Mouse (Mus musculus) lung, postnatal 36 days (tissue): ENCODE measurements around the gene Tcl1b1.
"Not testable (repeated sequence)": the region's sequence is repeated elsewhere in the genome, so short reads cannot be mapped to it uniquely, and the experiment has no call there.

Experiments
- DNase-seq: peaks from one replicate; pipeline ENCODE4 v3.0.0; 2022; ENCODE audit warnings: mixed read lengths

Gene Tcl1b1

DNA sequence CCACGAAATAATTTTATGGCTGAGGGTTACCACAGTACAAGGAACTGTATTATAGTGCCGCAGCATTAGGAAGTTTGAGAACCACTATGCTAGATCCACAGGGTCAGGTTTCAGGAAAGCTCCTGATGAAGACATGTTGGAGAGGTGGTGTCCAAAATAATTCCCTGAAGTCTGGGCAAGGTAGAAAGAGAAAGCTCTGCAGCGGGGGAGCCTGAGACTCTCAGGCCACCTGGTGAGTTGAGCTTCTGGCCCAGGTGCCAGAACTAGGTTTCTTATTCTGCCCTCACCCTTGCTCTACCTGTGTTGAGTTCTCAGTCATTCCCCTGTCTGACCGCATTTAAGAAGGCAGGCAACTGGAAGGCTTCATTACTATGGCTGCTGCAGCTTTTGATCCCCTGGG, at the start of gene Tcl1b1:
Gene Tcl1b1 (plus strand): TSS at position 301 of the 400 bp plus-strand sequence.
- no peak for DNase-seq

DNA sequence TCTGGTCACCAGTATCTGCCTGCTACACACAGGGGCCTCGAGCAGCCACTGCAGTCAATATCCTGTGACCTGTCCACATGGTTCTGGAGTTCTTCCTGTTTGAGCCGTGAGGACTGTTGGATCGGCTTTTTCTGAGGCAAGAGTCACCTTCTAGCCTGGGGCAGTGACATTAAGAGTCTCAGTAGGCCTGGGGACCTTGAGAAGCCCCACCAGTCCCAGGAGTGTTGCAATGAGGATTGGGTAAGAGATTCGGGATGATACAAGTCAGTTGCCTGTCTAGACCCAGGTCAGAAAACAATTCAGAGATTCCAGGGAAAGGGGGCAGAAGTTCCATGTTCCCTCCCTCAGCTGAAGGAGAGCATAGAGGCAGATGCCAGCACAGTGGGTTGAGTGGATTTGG, 49.7 kb upstream of the Tcl1b1 start:
- DNase-seq, result no peak

DNA sequence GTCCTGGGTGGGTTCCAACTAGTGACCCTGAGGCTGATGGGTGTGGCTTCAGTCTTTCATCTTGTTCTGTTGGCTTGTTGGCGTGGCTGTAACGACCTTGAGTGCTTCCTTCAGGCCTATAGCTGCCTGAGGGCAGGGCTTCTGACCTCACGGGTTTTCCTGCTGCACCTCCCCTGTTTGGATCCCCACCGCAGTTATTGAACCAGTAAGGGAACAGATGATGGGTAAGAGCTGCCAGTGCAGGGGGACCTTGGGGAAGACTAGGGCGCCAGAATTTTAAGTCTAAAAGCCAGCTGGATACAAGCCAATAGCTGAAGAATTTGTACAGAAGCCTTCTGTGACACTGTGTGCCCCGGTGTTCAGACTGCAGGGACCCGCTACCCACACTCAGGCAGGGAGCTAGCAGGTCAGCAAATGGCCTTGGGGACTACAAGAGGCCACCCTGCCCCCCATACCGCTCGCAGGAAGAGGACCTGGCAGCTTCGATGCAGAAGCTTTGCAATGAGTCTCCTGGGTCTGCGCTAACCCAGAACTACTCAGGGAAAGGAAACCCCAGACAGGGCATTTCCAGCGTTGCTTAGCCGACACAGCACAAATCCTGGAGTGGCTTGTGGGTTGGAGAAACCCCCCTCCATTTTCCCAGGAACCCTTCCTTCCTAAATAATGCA, 47.0 kb upstream of the Tcl1b1 start:
- DNase-seq, result no peak

DNA sequence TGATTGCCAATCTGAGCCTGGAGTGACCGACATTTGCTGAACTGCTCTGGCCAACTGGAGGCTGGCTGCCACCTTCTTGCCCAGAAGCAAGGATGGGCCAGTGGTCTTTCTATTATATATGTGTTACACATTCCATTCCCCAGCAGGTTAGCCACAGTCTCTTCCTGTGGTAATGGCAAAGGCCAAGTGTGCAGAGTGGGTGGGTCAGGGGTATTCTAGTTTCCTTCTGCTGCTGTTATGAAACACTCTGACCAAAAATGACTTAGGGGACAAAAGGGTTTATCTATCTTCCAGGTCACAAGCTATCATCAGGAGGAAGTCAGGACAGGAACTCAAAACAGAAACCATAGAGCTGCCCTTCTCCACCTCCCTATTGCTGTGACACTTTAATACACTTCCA, 42.8 kb upstream of the Tcl1b1 start:
- no peak for DNase-seq

DNA sequence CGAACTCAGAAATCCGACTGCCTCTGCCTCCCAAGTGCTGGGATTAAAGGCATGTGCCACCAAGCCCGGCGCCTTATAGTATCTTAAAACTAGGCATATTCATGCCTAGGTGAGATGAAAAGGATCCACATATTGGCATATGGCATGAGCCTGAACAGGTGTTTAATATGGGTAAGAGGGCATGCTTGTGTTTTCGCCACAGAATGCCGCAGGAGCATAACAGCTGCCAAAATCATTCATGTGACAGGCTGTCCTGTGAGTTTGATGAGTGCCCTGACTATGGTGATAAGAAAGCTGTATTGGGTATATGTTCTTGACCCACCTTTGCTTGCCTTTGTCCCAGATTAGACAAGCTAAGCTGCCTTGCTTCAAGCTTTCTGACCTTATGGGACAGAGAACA, 34.1 kb upstream of the Tcl1b1 start:
- DNase-seq, result no peak

DNA sequence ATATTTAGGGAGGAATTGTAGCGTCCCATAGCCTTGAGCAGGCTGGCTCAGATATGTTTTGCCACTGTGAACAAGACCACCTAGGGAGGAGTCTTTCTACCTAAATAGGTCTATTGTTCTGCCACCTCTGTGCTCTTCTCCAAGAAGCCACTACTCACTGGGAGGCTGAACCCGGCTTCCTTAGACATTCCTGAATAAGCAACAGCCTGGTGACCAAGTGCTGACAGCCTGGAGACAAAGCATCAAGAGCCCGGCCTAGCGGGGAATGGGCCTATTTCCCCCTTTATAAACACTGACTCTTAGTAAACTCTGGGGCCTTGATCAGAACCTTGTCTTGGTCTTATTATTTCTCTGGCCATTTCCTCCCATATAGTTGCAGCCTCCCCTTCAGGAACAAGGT, 33.0 kb upstream of the Tcl1b1 start:
- no peak for DNase-seq

DNA sequence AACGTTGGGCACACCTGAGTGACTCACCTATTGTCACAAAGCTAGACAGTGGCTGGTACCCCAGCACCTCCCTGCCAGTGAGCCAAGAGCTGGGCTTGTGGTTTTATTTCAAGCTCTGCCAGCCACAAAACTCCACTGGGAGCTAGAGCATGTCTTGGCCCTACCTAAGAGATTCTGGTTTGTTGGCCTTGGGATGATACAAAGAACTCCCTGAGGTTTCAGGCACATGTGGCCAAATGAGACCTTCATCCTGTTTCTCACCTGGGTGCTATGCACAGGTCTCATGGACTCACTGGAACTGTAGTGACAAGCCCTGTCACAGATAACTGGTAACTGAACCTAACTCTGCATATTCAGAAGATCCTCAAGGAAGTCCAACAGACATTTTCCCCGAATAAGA, 31.9 kb upstream of the Tcl1b1 start:
- DNase-seq, result no peak

DNA sequence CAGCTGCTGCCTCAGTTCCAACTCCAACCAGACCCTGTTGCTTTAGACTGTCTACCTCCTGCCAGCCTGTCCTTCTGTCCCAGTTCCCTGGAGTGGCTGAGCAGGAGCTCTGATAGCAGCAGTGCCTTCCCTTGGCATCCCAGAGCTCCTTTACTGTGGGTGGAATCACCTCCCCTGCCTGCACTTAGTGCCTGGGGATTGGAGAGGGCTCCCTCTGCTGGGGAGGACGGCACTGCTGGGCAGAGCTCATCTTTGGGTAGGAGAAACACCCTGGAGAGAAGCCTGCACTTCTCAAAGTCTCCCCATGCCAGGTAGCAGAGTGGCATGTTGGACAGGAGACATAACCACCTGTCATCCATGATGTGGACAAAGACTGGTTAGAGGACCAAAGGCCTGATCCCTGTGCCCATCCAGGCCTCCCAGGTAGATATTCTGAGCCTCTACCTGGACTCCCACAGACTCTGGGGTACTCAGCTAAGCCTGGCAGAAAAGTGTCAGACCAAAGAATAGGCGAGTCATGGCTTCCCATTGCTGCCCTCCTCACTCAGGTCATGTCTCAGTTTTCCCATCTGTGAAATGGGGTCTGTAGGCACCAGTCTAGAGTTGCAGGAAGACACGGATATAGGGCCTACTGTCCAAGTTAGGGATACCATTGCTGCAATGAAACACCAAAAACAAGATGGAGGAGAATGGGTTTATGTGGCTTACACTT, 29.8 kb upstream of the Tcl1b1 start:
- DNase-seq, result not testable (repeated sequence)

DNA sequence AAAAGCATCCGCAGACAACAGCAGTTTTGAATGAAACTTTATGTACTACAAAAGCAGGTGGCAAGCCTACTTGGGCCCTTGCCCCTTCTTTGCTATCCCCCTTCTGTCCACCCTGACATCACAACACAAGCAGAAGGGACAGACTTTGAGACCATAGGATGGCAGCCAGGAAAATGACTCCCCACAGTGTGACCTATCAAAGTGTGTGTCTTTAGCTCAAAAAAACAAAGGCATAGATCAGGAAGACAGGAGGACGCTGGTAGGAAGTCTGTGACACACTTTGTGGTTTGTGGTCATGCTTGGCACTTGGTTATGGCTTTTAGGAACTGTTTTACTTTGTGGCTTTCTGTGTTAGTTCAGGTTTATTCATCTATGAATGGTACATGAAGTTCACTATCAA, 25.3 kb upstream of the Tcl1b1 start:
- DNase-seq, result not testable (repeated sequence)

DNA sequence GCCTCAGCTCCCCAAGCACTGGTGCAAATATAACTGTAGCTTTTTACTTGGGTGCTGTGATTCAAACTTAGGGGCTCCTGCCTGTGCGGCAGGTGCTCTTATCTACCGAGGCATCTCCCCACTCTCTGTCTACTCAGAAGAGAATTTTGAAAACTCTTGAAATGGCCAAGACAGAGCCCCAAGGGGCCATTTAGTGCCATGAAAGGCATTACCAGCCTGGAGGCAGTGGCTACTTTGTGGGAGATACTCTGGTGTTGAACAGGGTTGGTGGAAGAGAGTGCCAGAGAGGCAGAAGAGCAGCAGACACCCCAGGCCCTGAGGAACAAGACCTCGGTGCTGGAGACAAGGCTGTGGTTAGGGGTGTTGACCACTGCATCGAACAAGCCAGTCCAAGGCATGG, 24.7 kb upstream of the Tcl1b1 start:
- not testable (repeated sequence) for DNase-seq

DNA sequence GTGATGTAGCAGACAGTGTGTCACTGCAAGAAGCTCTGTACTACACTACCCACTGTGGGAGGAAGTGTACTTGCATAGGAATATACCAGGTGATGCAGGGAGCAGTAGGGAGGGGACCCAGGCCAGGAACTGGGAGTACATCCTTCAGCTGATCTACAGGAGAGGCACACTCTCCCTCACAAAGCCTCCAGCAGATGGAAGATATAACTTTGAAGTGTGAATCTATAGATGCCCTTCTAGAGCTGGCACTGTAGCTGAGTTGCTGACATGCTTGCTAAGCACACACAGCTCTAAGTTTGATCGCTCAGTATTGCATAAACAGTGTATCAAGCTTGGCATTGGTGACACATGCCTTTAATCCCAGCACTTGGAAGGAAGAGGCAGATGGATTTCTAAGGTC, 21.8 kb upstream of the Tcl1b1 start:
- not testable (repeated sequence) for DNase-seq

DNA sequence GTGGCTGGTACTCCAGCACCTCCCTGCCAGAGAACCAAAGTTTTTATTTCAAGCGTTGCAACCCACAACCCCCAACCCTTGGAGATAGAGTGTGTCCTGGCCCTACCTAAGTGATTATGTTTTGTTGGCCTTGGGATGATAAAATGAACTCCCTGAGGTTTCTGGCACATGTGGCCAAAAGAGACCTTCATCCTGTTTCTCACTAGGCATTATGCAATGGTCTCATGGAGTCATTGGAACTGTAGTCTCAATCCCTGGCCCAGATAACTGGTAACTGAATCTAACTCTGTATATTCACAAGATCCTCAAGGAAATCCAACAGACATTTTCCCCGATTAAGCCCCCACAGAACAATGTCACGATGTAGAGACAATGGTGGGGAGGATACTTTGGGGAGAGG, 16.4 kb upstream of the Tcl1b1 start:
- no peak for DNase-seq

DNA sequence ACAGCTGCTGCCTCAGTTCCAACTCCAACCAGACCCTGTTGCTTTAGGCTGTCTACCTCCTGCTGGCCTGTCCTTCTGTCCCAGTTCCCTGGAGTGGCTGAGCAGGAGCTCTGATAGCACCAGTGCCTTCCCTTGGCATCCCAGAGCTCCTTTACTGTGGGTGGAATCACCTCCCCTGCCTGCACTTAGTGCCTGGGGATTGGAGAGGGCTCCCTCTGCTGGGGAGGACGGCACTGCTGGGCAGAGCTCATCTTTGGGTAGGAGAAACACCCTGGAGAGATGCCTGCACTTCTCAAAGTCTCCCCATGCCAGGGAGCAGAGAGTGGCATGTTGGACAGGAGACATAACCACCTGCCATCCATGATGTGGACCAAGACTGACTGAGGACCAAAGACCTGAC, 14.6 kb upstream of the Tcl1b1 start:
- not testable (repeated sequence) for DNase-seq

DNA sequence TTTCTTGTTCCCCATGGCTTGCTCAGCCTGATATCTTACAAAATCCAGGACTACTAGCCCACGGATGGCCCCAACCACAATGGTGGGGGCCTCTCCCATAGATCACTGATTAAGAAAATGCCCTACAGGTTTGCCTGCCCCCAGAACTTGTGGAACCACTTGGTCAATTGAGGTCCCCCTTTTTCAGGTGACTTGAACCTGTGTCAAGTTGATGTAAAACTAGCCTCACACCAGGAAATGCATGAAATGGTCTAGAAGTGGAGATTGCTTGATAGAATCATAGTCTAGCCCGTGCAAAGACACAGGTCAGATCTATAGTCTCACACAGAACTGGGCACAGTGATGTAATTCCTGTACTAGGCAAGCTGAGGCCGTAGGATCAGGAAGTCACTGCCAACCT, 13.8 kb upstream of the Tcl1b1 start, which contains the start of gene Tcl1b2:
Gene Tcl1b2 (plus strand): TSS at position 301 of the 400 bp plus-strand sequence.
- no peak for DNase-seq

DNA sequence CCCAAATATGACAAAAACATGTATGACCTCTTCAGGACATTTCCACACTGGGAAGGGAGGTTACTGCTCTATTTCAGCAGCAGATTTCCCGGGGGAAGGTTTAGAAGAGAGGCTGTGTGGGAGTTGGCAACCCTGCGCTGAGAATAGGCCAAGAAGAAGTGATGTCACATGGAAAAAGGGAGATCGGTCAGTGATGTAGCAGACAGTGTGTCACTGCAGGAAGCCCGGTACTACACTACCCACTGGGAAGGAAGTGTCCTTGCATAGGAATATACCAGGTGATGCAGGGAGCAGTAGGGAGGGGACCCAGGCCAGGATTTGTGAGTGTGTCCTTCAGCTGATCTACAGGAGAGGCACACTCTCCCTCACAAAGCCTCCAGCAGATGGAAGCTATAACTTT, 4.2 kb upstream of the Tcl1b1 start:
- DNase-seq, result not testable (repeated sequence)

DNA sequence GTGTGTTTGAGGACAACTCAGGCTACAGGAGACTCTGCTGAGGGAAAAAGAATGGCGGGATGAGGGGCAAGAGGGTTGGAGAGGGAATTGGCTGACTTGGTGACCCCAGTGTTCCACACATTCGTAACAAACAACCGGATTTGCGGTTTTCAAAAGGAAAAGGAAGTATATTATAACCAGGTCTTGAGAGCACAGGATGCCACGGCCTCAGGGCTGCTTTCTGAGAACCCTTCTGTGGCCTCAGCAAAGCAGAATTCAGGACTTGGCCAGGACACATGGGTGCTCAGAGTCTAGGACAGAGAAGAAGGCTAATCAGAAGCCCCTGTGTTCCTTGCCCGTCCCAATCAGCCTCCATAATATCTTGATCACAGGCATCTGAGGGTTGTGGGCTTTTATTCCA, 648 bp upstream of the Tcl1b1 start:
- no peak for DNase-seq

DNA sequence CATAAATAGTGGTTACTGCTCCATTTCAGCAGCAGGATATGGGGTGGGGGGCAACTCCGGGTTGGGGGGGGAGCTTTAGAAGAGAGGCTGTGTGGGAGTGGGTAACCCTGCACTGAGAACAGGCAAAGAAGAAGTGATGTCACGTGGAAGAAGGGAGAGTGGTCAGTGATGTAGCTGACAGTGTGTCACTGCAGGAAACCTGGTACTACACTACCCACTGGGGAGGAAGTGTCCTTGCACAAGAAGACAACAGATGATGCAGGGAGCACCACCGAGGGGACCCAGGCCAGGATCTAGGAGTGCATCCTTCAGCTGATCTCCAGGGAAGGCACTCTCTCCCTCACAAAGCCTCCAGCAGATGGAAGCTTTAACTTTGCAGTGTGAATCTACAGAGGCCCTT, 7.2 kb downstream of the Tcl1b1 start:
- no peak for DNase-seq

DNA sequence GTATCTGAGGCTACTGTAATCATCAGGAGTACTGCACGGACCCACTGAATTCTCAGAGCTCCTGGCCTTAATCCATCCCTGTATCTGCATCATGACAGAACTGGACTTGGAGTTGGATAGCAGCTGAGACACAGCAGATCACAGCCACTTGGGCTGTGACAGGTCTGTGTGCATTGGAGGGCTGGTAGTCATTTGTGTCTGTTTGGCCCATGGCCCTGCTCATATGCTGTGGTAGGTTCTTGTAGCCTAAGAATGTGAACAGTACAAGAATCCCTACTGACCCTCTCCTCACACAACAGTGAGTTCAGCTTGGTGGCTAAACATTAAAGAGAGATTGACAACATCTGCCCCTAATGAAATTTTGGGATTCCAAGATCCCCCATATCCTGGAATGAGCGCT, 13.9 kb downstream of the Tcl1b1 start:
- no peak for DNase-seq

DNA sequence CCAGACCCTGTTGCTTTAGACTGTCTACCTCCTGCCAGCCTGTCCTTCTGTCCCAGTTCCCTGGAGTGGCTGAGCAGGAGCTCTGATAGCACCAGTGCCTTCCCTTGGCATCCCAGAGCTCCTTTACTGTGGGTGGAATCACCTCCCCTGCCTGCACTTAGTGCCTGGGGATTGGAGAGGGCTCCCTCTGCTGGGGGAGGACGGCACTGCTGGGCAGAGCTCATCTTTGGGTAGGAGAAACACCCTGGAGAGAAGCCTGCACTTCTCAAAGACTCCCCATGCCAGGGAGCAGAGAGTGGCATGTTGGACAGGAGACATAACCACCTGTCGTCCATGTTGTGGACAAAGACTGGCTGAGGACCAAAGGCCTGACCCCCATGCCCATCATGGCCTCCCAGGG, 14.8 kb downstream of the Tcl1b1 start:
- DNase-seq, result peak; percentile 50

DNA sequence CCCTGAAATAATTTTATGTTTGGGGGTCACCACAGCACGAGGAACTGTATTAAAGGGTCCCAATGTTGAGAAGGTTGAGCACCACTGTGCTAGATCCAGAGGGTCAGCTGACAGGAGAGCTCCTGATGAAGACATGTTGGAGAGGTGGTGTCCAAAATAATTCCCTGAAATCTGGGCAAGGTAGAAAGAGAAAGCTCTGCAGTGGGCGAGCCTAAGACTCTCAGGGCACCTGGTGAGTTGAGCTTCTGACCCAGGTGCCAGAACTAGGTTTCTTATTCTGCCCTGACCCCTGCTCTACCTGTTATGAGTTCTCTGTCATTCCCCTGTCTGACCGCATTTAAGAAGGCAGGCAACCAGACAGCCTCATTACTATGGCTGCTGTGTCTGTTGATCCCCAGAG, 16.6 kb downstream of the Tcl1b1 start, which contains the start of gene Tcl1b5:
Gene Tcl1b5 (plus strand): TSS at position 301 of the 400 bp plus-strand sequence.
- not testable (repeated sequence) for DNase-seq

DNA sequence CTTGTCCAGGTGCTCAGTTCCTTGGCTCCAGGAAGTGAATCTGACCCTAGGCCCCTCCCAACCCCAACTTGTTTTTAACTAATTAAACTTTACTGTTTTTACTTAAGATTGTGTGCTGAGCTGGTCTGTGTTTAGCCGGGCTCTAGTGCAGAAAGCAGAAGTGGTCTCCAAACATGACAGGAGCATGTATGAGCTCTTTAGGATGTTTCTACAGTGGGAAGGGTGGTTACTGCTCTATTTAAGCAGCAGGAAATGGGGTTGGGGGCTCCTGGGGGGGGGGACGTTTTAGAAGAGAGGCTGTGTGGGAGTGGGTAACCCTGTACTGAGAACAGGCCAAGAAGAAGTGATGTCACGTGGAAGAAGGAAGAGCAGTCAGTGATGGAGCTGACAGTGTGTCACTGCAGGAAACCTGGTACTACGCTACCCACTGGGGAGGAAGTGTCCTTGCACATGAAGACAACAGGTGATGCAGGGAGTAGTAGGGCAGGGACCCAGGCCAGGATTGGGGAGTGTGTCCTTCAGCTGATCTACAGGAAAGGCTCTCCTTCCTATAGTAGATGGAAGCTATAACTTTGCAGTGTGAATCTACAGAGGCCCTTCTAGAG, 21.7 kb downstream of the Tcl1b1 start:
- DNase-seq, result not testable (repeated sequence)

DNA sequence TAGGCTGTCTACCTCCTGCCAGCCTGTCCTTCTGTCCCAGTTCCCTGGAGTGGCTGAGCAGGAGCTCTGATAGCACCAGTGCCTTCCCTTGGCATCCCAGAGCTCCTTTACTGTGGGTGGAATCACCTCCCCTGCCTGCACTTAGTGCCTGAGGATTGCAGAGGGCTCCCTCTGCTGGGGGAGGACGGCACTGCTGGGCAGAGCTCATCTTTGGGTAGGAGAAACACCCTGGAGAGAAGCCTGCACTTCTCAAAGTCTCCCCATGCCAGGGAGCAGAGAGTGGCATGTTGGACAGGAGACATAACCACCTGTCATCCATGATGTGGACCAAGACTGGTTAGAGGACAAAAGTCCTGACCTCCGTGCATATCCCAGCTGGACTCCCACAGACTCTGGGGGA, 29.5 kb downstream of the Tcl1b1 start:
- peak; percentile 0 for DNase-seq

DNA sequence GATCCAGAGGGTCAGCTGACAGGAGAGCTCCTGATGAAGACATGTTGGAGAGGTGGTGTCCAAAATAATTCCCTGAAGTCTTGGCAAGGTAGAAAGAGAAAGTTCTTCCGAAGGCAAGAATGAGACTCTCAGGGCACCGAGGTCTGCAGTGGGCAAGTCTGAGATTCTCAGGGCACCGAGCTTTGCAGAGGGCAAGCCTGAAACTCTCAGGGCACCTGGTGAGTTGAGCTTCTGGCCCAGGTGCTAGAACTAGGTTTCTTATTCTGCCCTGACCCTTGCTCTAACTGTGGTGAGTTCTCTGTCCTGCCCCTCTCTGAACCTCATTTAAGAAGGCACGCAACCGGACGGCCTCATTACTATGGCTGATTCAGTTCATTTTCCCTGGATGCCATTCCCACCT, 31.3 kb downstream of the Tcl1b1 start, which contains the start of gene Tcl1b3:
Gene Tcl1b3 (plus strand): TSS at position 301 of the 400 bp plus-strand sequence.
- not testable (repeated sequence) for DNase-seq
